Mouse (Mus musculus): ENCODE measurements around the gene Sptlc2.

GRCm38 (mm10) chr12:87428295-87428694, 40.1 kb upstream of the Sptlc2 start:
- TF ChIP-seq CTCF (conservative IDR thresholded peaks at IDR 0.05; ENCODE audit: low read length) = no peak
- no peak for TF ChIP-seq POU5F1 (IDR thresholded peaks at IDR 0.05; ENCODE audit: borderline replicate concordance, low read length)

Data from E14TG2a.4 (cell line).